Mouse (Mus musculus) neural tube, embryonic 11.5 days (tissue): ENCODE results near the gene Polr3gl. TPM values are rescaled to one million over a fixed set of nuclear protein-coding genes. Genes with fewer than 3 reads are reported as not detected.

Experiments
- ATAC-seq: fragments of 200-750 bp; cut with Nextera tagmentation; 2 replicates; pipeline ENCODE4 v1.8.0; 2017; ENCODE audit warnings: moderate number of reproducible peaks, mild to moderate bottlenecking, moderate TSS enrichment, moderate library complexity; ENCODE audit not compliant: insufficient read depth, low FRiP score, low TSS enrichment
- DNase-seq: peaks from one replicate; pipeline ENCODE4 v3.0.0-alpha.2; 2015; ENCODE audit warnings: low spot score
- H3K27ac ChIP-seq: fragments of 300-500 bp; sonication (generic); 2 replicates; pipeline ENCODE4 v1.5.1; 2014; ENCODE audit warnings: low read depth, mild to moderate bottlenecking, low read length
- H3K27me3 ChIP-seq: fragments of 300-500 bp; sonication (generic); 2 replicates; pipeline ENCODE4 v1.6.1; 2014; ENCODE audit warnings: mild to moderate bottlenecking, low read length, mixed read lengths; ENCODE audit not compliant: control insufficient read depth, insufficient read depth
- H3K36me3 ChIP-seq: fragments of 300-500 bp; sonication (generic); 2 replicates; pipeline ENCODE4 v1.6.1; 2014; ENCODE audit warnings: mild to moderate bottlenecking, low read length, moderate library complexity, mixed read lengths; ENCODE audit not compliant: control insufficient read depth, insufficient read depth
- H3K4me1 ChIP-seq: fragments of 300-500 bp; sonication (generic); 2 replicates; pipeline ENCODE4 v1.6.1; 2014; ENCODE audit warnings: low read length, mixed read lengths; ENCODE audit not compliant: control insufficient read depth, insufficient read depth
- H3K4me2 ChIP-seq: fragments of 300-500 bp; sonication (generic); 2 replicates; pipeline ENCODE4 v1.6.1; 2014; ENCODE audit warnings: low read depth, mild to moderate bottlenecking, moderate library complexity
- H3K4me3 ChIP-seq: fragments of 300-500 bp; sonication (generic); 2 replicates; pipeline ENCODE4 v1.5.1; 2014; ENCODE audit warnings: low read depth, low read length
- H3K9ac ChIP-seq: fragments of 300-500 bp; sonication (generic); 2 replicates; pipeline ENCODE4 v1.6.1; 2014; ENCODE audit warnings: mild to moderate bottlenecking, low read length
- H3K9me3 ChIP-seq: fragments of 300-500 bp; sonication (generic); 2 replicates; pipeline ENCODE4 v1.6.1; 2016; ENCODE audit warnings: low read length; ENCODE audit not compliant: control insufficient read depth
- WGBS: fragments of 180-500 bp; shearing (Covaris S2); extraction: QIAGEN DNeasy Blood & Tissue Kit; methylation state at CpG from one replicate; pipeline ENCODE4 v1.1.7; 2014; 5-methylcytosine and 5-hydroxymethylcytosine counted together
- polyA plus RNA-seq: library from polyadenylated mRNA; unstranded; fragments of >200 nt; fragmentation: Nextera tagmentation; extraction: Ambion mirVana; gene quantifications from 2 replicates; pipeline ENCODE4 v1.2.1, GENCODE M21; 2014

The Polr3gl gene
- polyA plus RNA-seq, 1 experiment from 2014 or later = 12.8 TPM

DNA sequence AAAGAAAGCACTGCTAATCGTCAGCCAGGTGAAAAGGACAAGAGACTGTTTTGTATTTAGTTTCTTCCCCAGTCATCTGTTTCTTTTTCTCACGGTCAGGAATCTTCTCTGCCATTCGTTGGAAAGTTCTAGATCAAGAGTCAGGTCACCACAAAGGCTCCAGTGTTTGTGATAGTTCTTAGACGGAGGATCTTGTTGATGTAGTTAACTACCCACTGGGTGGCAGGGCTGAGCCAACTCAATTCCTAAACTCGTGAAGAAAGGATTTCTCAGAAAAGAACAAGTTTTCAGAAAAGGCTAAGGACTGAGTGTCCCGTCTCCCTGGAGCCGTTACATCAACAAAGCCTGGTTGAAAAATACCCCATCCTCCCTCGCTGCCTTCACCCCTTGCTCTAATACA is 42.8 kb downstream of the Polr3gl start:
- DNase-seq (peak; percentile 65), ATAC-seq (no peak)
- Histone ChIP-seq H3K9me3 (no peaks in the 10 kb centered on the region), H3K36me3 (no peaks in the 10 kb centered on the region), H3K4me2 (no peak overlapping the region), H3K27ac (no peak overlapping the region), H3K4me1 (no peaks in the 10 kb centered on the region), H3K4me3 (no peak overlapping the region), H3K9ac (no peak overlapping the region), H3K27me3 (no peaks in the 10 kb centered on the region)
- 33% methylated on average over 8 of the region's 8 CpGs for WGBS

DNA sequence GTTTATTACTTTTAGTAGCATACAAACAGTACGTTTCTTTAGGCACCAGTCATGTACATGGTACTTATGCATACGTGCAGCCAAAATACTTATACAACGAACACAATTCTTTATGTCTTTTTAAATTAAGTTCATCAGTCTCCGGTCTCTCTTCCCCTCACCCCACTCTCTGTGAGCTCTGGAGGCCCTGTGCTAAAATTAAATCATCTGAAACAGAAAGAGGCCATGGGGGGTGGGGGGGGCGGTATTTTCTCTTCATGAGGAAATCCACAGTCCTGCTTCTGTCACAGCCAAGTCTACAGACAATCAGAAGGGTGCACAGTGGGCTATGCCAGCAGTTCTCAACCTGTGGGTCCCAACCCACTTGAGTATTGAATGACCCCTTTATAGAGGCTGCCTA is 44.6 kb downstream of the Polr3gl start:
- WGBS = 85% methylated on average over 5 of the region's 5 CpGs
- H3K27me3 ChIP-seq = no peaks in the 10 kb centered on the region
- ATAC-seq = no peak

GRCm38 (mm10) chr3:96548824-96549223 is 45.2 kb downstream of the Polr3gl start:
- no peak overlapping the region for H3K4me2 ChIP-seq
- no peaks in the 10 kb centered on the region for H3K27me3 ChIP-seq
- H3K4me3 ChIP-seq = no peak overlapping the region
- H3K36me3 ChIP-seq = no peaks in the 10 kb centered on the region
- no peak overlapping the region for H3K27ac ChIP-seq
- H3K9me3 ChIP-seq = no peaks in the 10 kb centered on the region
- H3K4me1 ChIP-seq = no peaks in the 10 kb centered on the region
- DNase-seq = no peak
- no peak for ATAC-seq
- WGBS = 83% methylated on average over 7 of the region's 7 CpGs
- H3K9ac ChIP-seq = no peak overlapping the region

More for the DNA sequence above, 44.6 kb downstream of the Polr3gl start:
- no peaks in the 10 kb centered on the region for H3K9me3 ChIP-seq
- H3K4me1 ChIP-seq = no peaks in the 10 kb centered on the region
- H3K27ac ChIP-seq = no peak overlapping the region
- DNase-seq = no peak
- no peak overlapping the region for H3K9ac ChIP-seq
- H3K4me2 ChIP-seq = no peak overlapping the region
- H3K4me3 ChIP-seq = no peak overlapping the region
- H3K36me3 ChIP-seq = no peaks in the 10 kb centered on the region

- no peak overlapping the region for H3K4me3 ChIP-seq
- 11% methylated on average over 14 of the region's 14 CpGs for WGBS
- H3K36me3 ChIP-seq = no peaks in the 10 kb centered on the region
- no peaks in the 10 kb centered on the region for H3K9me3 ChIP-seq
- H3K4me2 ChIP-seq = 0 out of 2 replicates have a peak overlapping the region, but pooled peaks have one; percentile 6
- H3K4me1 ChIP-seq = no peaks in the 10 kb centered on the region
- DNase-seq (peak; percentile 65), ATAC-seq (no peak; the same call in 1 of the 2 replicates)
- no peak overlapping the region for H3K9ac ChIP-seq
- H3K27ac ChIP-seq = no peak overlapping the region
- no peaks in the 10 kb centered on the region for H3K27me3 ChIP-seq
Measured at GRCm38 (mm10) chr3:96547389-96547960, 46.5 kb downstream of the Polr3gl start.

GRCm38 (mm10) chr3:96546880-96547279 is 47.1 kb downstream of the Polr3gl start:
- Histone ChIP-seq H3K9ac (no peak overlapping the region), H3K36me3 (no peaks in the 10 kb centered on the region), H3K4me3 (no peak overlapping the region), H3K4me1 (no peaks in the 10 kb centered on the region), H3K27ac (no peak overlapping the region), H3K4me2 (no peak overlapping the region), H3K9me3 (no peaks in the 10 kb centered on the region), H3K27me3 (no peaks in the 10 kb centered on the region)
- DNase-seq (no peak), ATAC-seq (no peak)
- 57% methylated on average over 4 of the region's 4 CpGs for WGBS

DNA sequence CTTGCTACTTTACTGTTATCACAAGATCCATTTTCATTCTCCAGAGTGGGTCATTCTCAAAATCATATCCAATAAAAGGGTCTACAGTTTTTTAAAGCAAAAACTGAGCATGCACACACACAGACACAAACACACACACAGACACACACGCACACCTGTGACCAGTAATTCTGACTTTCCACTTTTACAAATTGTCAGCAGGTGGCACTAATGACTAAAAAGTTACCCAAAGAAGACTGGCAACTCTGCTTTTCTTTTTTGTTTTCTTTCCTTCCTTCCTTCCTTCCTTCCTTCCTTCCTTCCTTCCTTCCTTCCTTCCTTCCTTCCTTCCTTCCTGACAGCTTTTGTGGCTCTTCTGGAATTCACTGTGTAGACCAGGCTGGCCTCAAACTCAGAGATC is 48.4 kb downstream of the Polr3gl start:
- ATAC-seq = no peak
- H3K36me3 ChIP-seq = no peaks in the 10 kb centered on the region
- H3K4me2 ChIP-seq = no peak overlapping the region
- H3K9ac ChIP-seq = no peak overlapping the region
- no peak overlapping the region for H3K4me3 ChIP-seq
- H3K4me1 ChIP-seq = no peaks in the 10 kb centered on the region
- no peaks in the 10 kb centered on the region for H3K27me3 ChIP-seq
- DNase-seq = no peak
- no peak overlapping the region for H3K27ac ChIP-seq
- no peaks in the 10 kb centered on the region for H3K9me3 ChIP-seq
- 40% methylated on average over 1 of the region's 1 CpGs for WGBS

DNA sequence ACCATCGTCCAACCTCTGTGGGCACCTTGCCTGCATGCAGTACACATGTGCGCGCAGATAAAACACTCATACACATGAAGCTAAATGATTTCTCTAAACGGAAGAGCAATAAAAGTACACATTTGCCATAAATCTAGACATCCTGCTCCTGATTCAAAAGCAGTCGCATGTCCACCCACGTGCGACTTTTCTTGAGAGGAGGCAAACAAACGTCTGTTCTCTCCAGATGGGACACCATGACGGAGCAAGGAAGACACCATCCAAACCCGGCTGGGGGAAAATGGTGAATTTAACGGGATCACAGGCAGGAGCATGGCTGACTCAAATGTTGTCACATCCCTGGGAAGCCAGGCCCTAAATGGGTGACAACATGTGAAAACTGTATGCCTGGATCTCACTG is 50.6 kb downstream of the Polr3gl start:
- H3K4me3 ChIP-seq = no peak overlapping the region
- H3K4me1 ChIP-seq = no peaks in the 10 kb centered on the region
- ATAC-seq (no peak), DNase-seq (no peak)
- H3K27ac ChIP-seq = no peak overlapping the region
- no peaks in the 10 kb centered on the region for H3K9me3 ChIP-seq
- H3K4me2 ChIP-seq = no peak overlapping the region
- WGBS = 88% methylated on average over 11 of the region's 11 CpGs
- H3K27me3 ChIP-seq = no peaks in the 10 kb centered on the region
- H3K36me3 ChIP-seq = no peaks in the 10 kb centered on the region
- H3K9ac ChIP-seq = no peak overlapping the region

DNA sequence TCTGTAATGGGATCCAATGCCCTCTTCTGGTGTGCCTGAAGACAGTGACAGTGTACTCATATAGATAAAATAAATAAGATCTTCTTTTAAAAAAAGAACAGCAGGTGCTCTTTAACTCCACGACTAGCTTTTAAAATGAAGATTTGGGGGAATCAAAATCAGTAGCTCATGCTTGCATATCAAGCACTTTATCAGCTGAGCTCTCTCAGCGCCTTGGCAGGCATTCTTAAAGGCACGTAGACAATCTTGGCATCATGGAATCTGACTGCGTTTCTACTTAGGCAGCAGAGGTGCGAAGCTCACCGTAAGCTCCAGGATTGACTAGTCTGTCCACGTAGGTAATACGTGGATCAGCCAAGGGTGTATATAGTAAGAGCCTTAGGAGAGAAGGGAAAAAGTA is 51.4 kb downstream of the Polr3gl start:
- Histone ChIP-seq H3K36me3 (no peaks in the 10 kb centered on the region), H3K4me3 (no peak overlapping the region), H3K27ac (no peak overlapping the region), H3K9me3 (no peaks in the 10 kb centered on the region), H3K27me3 (no peaks in the 10 kb centered on the region), H3K4me2 (no peak overlapping the region), H3K4me1 (no peaks in the 10 kb centered on the region), H3K9ac (no peak overlapping the region)
- DNase-seq = no peak
- WGBS = 80% methylated on average over 8 of the region's 8 CpGs
- no peak for ATAC-seq

GRCm38 (mm10) chr3:96541328-96542078 is 52.5 kb downstream of the Polr3gl start:
- no peaks in the 10 kb centered on the region for H3K4me1 ChIP-seq
- no peak for ATAC-seq
- WGBS = 22% methylated on average over 14 of the region's 14 CpGs
- no peaks in the 10 kb centered on the region for H3K36me3 ChIP-seq
- H3K9me3 ChIP-seq = no peaks in the 10 kb centered on the region
- no peaks in the 10 kb centered on the region for H3K27me3 ChIP-seq
- no peak overlapping the region for H3K27ac ChIP-seq
- no peak overlapping the region for H3K9ac ChIP-seq
- DNase-seq = no peak
- H3K4me3 ChIP-seq = no peak overlapping the region
- H3K4me2 ChIP-seq = no peak overlapping the region
